ENCODE assay signal across 1 mouse cellular context in genomic region chr5:122224291-122224690, GRCm38 (mm10).
TF ChIP-seq lines count a peak whose summit lies in the region.

No protein-coding gene starts in this region.

TF ChIP-seq in CH12.LX, 34 proteins besides CTCF, POLR2A, EP300 and RAD21 (continued from another document):
- no peak for TF ChIP-seq SMC3 (IDR thresholded peaks at IDR 0.05; ENCODE audit: low read depth, low read length)
- peak; percentile 75 for TF ChIP-seq TCF12 (IDR thresholded peaks at IDR 0.05; ENCODE audit: low read depth, low read length)
- no peak for TF ChIP-seq NELFE (IDR thresholded peaks at IDR 0.05; ENCODE audit: low read depth, low read length)
- no peak for TF ChIP-seq E2F4 (IDR thresholded peaks at IDR 0.05; ENCODE audit: insufficient replicate concordance, low read depth, low read length)
- TF ChIP-seq JUND (conservative IDR thresholded peaks at IDR 0.05; ENCODE audit: low read depth, low read length): peak; percentile 81; the same call in 1 of the 2 replicates
- 0 out of 2 replicates have a peak, but pooled peaks have one; percentile 46 for TF ChIP-seq UBTF (IDR thresholded peaks at IDR 0.05; ENCODE audit: low read depth, low read length)
- peak; percentile 24; the same call in 1 of the 2 replicates for TF ChIP-seq ELF1 (IDR thresholded peaks at IDR 0.05; ENCODE audit: low read depth, low read length)
- TF ChIP-seq MAFK (IDR thresholded peaks at IDR 0.05; ENCODE audit: insufficient replicate concordance, low read length): peak; percentile 65
- peak; percentile 77; the same call in 1 of the 2 replicates for TF ChIP-seq CHD1 (IDR thresholded peaks at IDR 0.05; ENCODE audit: low read depth, low read length)
- no peak for TF ChIP-seq PAX5 (IDR thresholded peaks at IDR 0.05; ENCODE audit: low read length)
- TF ChIP-seq USF1 (IDR thresholded peaks at IDR 0.05; ENCODE audit: low read depth, low read length): no peak
- TF ChIP-seq BHLHE40 (IDR thresholded peaks at IDR 0.05; ENCODE audit: low read depth, low read length): peak; percentile 89
- peak; percentile 98 for TF ChIP-seq ZNF384 (IDR thresholded peaks at IDR 0.05; ENCODE audit: low read depth, low read length)
- no peak; the same call in 1 of the 2 replicates for TF ChIP-seq ZMIZ1 (IDR thresholded peaks at IDR 0.05; ENCODE audit: low read depth, low read length)
- TF ChIP-seq KAT2A (IDR thresholded peaks at IDR 0.05; ENCODE audit: insufficient replicate concordance, low read length): 0 out of 2 replicates have a peak, but pooled peaks have one; percentile 12
- TF ChIP-seq MAZ (IDR thresholded peaks at IDR 0.05; ENCODE audit: low read depth, low read length): peak; percentile 93
- no peak for TF ChIP-seq POLR2AphosphoS2 (IDR thresholded peaks at IDR 0.05; ENCODE audit: low read depth, low read length)
- peak; percentile 92 for TF ChIP-seq ETS1 (conservative IDR thresholded peaks at IDR 0.05; ENCODE audit: low read depth, low read length)
- 0 out of 2 replicates have a peak, but pooled peaks have one; percentile 17 for TF ChIP-seq TBP (conservative IDR thresholded peaks at IDR 0.05; ENCODE audit: low read depth, low read length)
- TF ChIP-seq IRF4 (IDR thresholded peaks at IDR 0.05; ENCODE audit: low read depth, low read length): peak; percentile 93
- no peak for TF ChIP-seq HCFC1 (IDR thresholded peaks at IDR 0.05; ENCODE audit: low read depth, low read length)
TF ChIP-seq in CH12.LX: peak in this region for 21.
